ENCODE assay signal across 16 mouse cellular contexts in the genomic region with DNA sequence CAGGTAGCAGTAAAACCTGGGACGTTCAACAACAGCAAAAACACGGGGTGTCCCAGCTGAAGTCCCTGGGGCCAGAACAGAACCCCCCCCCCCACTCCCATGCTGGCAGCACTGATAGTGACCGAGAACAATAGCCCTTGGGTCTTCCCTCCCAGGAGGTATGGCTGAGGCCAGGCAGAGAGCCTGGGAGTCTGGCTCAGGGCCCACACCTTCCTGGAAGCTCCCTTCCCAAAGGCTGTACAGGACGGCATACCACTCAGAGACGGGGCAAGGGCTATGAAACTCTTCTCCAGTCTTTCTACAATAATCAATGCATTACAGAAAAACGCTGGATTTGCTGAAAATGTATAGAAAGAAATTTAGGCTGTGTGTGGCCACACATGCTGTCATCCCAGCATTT. TPM values are rescaled to one million over a fixed set of nuclear protein-coding genes. Genes with fewer than 3 reads are reported as not detected.
DNase-seq lines count a peak whose midpoint lies in the region.
"Had no signal": no experiment of that assay in that cellular context is flagged by ENCODE, and none has a peak within 500 bp of the region (broad histone marks: within the 10 kb centered on the region; RNA-seq: fewer than 3 reads in every experiment).

No protein-coding gene starts in this region.

- H3K9me3 ChIP-seq in heart, embryonic 10.5 days: no peaks in the 10 kb centered on the region
- H3K9me3 ChIP-seq: embryonic facial prominence, embryonic 13.5 days; forebrain, embryonic 13.5 days; heart, embryonic 15.5 days; hindbrain, embryonic 15.5 days had no signal

- no peak overlapping the region for H3K4me3 ChIP-seq in heart, embryonic 10.5 days
- H3K4me3 ChIP-seq: embryonic facial prominence, embryonic 13.5 days; forebrain, embryonic 13.5 days; heart, embryonic 15.5 days; hindbrain, embryonic 15.5 days had no signal

- H3K27me3 ChIP-seq in heart, embryonic 10.5 days (ENCODE audit: insufficient read depth, poor library complexity, severe bottlenecking): peaks cover 6% of the 10 kb centered on the region; the same call in 1 of the 2 replicates
- H3K27me3 ChIP-seq: CH12.LX; embryonic facial prominence, embryonic 13.5 days; forebrain, embryonic 13.5 days; heart, embryonic 15.5 days; hindbrain, embryonic 15.5 days; Patski had no signal

- WGBS in heart, embryonic 10.5 days: 53% methylated on average over 6 of the region's 6 CpGs

- H3K4me1 ChIP-seq in heart, embryonic 10.5 days: 0 out of 2 replicates have a peak, but pooled peaks cover 2% of the 10 kb centered on the region
- H3K4me1 ChIP-seq: embryonic facial prominence, embryonic 13.5 days; forebrain, embryonic 13.5 days; hindbrain, embryonic 15.5 days had no signal

- H3K36me3 ChIP-seq in heart, embryonic 10.5 days: no peaks in the 10 kb centered on the region
- H3K36me3 ChIP-seq: embryonic facial prominence, embryonic 13.5 days; hindbrain, embryonic 15.5 days had no signal

- DNase-seq in adrenal gland, postnatal 10 days: peak; percentile 40
- DNase-seq in adrenal gland, adult 18-20 months (ENCODE audit: low spot score in 2 of 2): no peak
- DNase-seq in heart, adult 11 months: peak; percentile 90
- DNase-seq in heart, embryonic 10.5 days (ENCODE audit: low spot score): no peak
- peak; percentile 21 for DNase-seq in kidney, postnatal 10 days
- DNase-seq in kidney, adult 18-20 months: no peak
- DNase-seq: adrenal gland, postnatal 14 days; cerebellum, adult 11 months; cerebellum, adult 8-10 months; cerebellum, postnatal 36 days had no signal

- H3K27ac ChIP-seq in heart, embryonic 10.5 days: no peak overlapping the region
- H3K27ac ChIP-seq: embryonic facial prominence, embryonic 13.5 days; forebrain, embryonic 13.5 days; heart, embryonic 15.5 days; hindbrain, embryonic 15.5 days had no signal

RNA-seq across cellular contexts. Expression of a gene that starts 24.7 kb away (rescaled TPM):
- total RNA-seq in adrenal gland, postnatal 10 days (2021): 1,000 to 10,000 TPM; 1,138 to 1,532 TPM
- 100 to 1,000 TPM; 319 to 568 TPM for total RNA-seq in adrenal gland, adult 18-20 months (2021)
- 4.0 and 8.2 TPM in 2 replicates for polyA plus RNA-seq in heart, embryonic 10.5 days (2016; fragmentation: Nextera tagmentation; extraction: Ambion mirVana)

Comparison
In these comparisons a context has a peak if more than half of its experiments do, and no peak if none do; other contexts are left out.
1. DNase-seq: peak in adrenal gland, postnatal 10 days (single experiment), heart, adult 11 months (single experiment) and kidney, postnatal 10 days (single experiment); none in adrenal gland, adult 18-20 months (0 of 2), heart, embryonic 10.5 days (single experiment) and kidney, adult 18-20 months (single experiment).